Mouse (Mus musculus): Measurements from ENCODE around the gene D430041D05Rik.

- TF ChIP-seq GABPA (IDR thresholded peaks at IDR 0.05; ENCODE audit: insufficient replicate concordance, low read depth, low read length) (no peak), MAX (IDR thresholded peaks at IDR 0.05; ENCODE audit: low read length) (no peak)
Measured at GRCm38 (mm10) chr2:104253341-104253740, 157.5 kb downstream of the D430041D05Rik start.
